Mouse (Mus musculus): ENCODE data around the gene Slc35d2.
"Not testable (repeated sequence)": the region's sequence is repeated elsewhere in the genome, so short reads cannot be mapped to it uniquely, and the experiment has no call there.

Gene Slc35d2

GRCm38 (mm10) chr13:64108381-64108850 lies 20.8 kb downstream of the Slc35d2 start:
- peak; percentile 61 for DNase-seq

- no peak for DNase-seq
These were observed 21.6 kb downstream of the Slc35d2 start for GRCm38 (mm10) chr13:64107535-64107934.

GRCm38 (mm10) chr13:64107105-64107504 lies 22.1 kb downstream of the Slc35d2 start:
- DNase-seq = no peak

- DNase-seq = no peak
These were observed 23.5 kb downstream of the Slc35d2 start for GRCm38 (mm10) chr13:64105690-64106089.

GRCm38 (mm10) chr13:64100186-64100585 lies 29.0 kb downstream of the Slc35d2 start:
- no peak for DNase-seq

- no peak for DNase-seq
These were observed 30.2 kb downstream of the Slc35d2 start for GRCm38 (mm10) chr13:64098992-64099391.

- no peak for DNase-seq
These were observed 35.8 kb downstream of the Slc35d2 start for GRCm38 (mm10) chr13:64093341-64093740.

- no peak for DNase-seq
These were observed 36.4 kb downstream of the Slc35d2 start for GRCm38 (mm10) chr13:64092752-64093151.

- DNase-seq = no peak
These were observed 37.0 kb downstream of the Slc35d2 start for GRCm38 (mm10) chr13:64092141-64092540.

- DNase-seq = no peak
These were observed 38.2 kb downstream of the Slc35d2 start for GRCm38 (mm10) chr13:64091006-64091405.

GRCm38 (mm10) chr13:64090278-64090677 lies 38.9 kb downstream of the Slc35d2 start:
- DNase-seq = no peak

- DNase-seq = no peak
These were observed 40.0 kb downstream of the Slc35d2 start, which contains the start of gene Hsd17b3 for GRCm38 (mm10) chr13:64089130-64089529. Hsd17b3 (minus strand) TSS chr13:64089230.

GRCm38 (mm10) chr13:64088057-64088456 lies 41.1 kb downstream of the Slc35d2 start:
- DNase-seq = no peak

GRCm38 (mm10) chr13:64086036-64086435 lies 43.1 kb downstream of the Slc35d2 start:
- DNase-seq = no peak

GRCm38 (mm10) chr13:64083331-64083730 lies 45.8 kb downstream of the Slc35d2 start:
- no peak for DNase-seq

- DNase-seq = no peak
These were observed 47.9 kb downstream of the Slc35d2 start for GRCm38 (mm10) chr13:64081012-64081919.

- DNase-seq = no peak
These were observed 51.6 kb downstream of the Slc35d2 start for GRCm38 (mm10) chr13:64077591-64077990.

GRCm38 (mm10) chr13:64076074-64076473 lies 53.1 kb downstream of the Slc35d2 start:
- DNase-seq = no peak

GRCm38 (mm10) chr13:64066653-64067052 lies 62.5 kb downstream of the Slc35d2 start:
- no peak for DNase-seq

- no peak for DNase-seq
These were observed 64.9 kb downstream of the Slc35d2 start for GRCm38 (mm10) chr13:64064276-64064675.

- DNase-seq = no peak
These were observed 68.1 kb downstream of the Slc35d2 start for GRCm38 (mm10) chr13:64060935-64061506.

GRCm38 (mm10) chr13:64053959-64054358 lies 75.2 kb downstream of the Slc35d2 start:
- no peak for DNase-seq

GRCm38 (mm10) chr13:64052281-64052680 lies 76.9 kb downstream of the Slc35d2 start:
- DNase-seq = not testable (repeated sequence)

- DNase-seq = no peak
These were observed 78.3 kb downstream of the Slc35d2 start for GRCm38 (mm10) chr13:64050895-64051294.
